Mouse (Mus musculus) C2C12 (cell line): ENCODE results near the gene Ddx50. TPM values are rescaled to one million over a fixed set of nuclear protein-coding genes. Genes with fewer than 3 reads are reported as not detected.
A peak's percentile ranks its signal among the peaks of the same experiment; 100 is the strongest.
"Not testable (repeated sequence)": the region's sequence is repeated elsewhere in the genome, so short reads cannot be mapped to it uniquely, and the experiment has no call there.

Experiments
- H3K27me3 ChIP-seq: one replicate; pipeline ENCODE4 v1.6.1; 2011; ENCODE audit not compliant: control insufficient read depth, insufficient read depth, insufficient read length
- H3K36me3 ChIP-seq: one replicate; pipeline ENCODE4 v1.6.1; 2011; ENCODE audit not compliant: control insufficient read depth, insufficient read depth
- H3K4me3 ChIP-seq: one replicate; pipeline ENCODE4 v1.5.1; 2011; ENCODE audit warnings: mild to moderate bottlenecking, control low read depth; ENCODE audit not compliant: poor library complexity, insufficient read depth, severe bottlenecking
- H3K79me2 ChIP-seq: one replicate; pipeline ENCODE4 v1.6.1; 2011; ENCODE audit not compliant: control insufficient read depth, insufficient read depth
- H3K79me3 ChIP-seq: one replicate; pipeline ENCODE4 v1.6.1; 2011; ENCODE audit warnings: low read depth, control low read depth
- H3ac ChIP-seq: one replicate; pipeline ENCODE3; 2011; ENCODE audit warnings: low read depth; ENCODE audit not compliant: control insufficient read depth, insufficient read length
- CEBPB ChIP-seq: IDR thresholded peaks from one replicate; pipeline ENCODE4 v1.6.1; 2011; ENCODE audit warnings: low read depth, mild to moderate bottlenecking, control low read depth, moderate library complexity
- CTCF ChIP-seq: IDR thresholded peaks from one replicate; pipeline ENCODE4 v1.5.1; 2011; ENCODE audit not compliant: control insufficient read depth, insufficient read depth, insufficient read length
- FOSL1 ChIP-seq: IDR thresholded peaks from one replicate; pipeline ENCODE4 v1.8.0; 2011; ENCODE audit warnings: mild to moderate bottlenecking, low read length; ENCODE audit not compliant: poor library complexity, insufficient read depth, severe bottlenecking
- MAX ChIP-seq: IDR thresholded peaks from one replicate; pipeline ENCODE4 v1.6.1; 2011; ENCODE audit warnings: mild to moderate bottlenecking, control low read depth
- MYOD1 ChIP-seq: IDR thresholded peaks from one replicate; pipeline ENCODE4 v1.6.1; 2011; ENCODE audit warnings: low read depth; ENCODE audit not compliant: control insufficient read depth, insufficient read length
- MYOG ChIP-seq: IDR thresholded peaks from one replicate; pipeline ENCODE4 v1.6.1; 2011; ENCODE audit not compliant: control insufficient read depth, insufficient read length; ENCODE audit errors: extremely low read depth
- USF1 ChIP-seq: IDR thresholded peaks from one replicate; pipeline ENCODE4 v1.6.1; 2011; ENCODE audit warnings: low read depth, mild to moderate bottlenecking, control low read depth, moderate library complexity
- polyA plus RNA-seq: library from polyadenylated mRNA; unstranded; fragments of >200 nt; fragmentation: generic; extraction: Trizol; gene quantifications from one replicate; pipeline ENCODE4 v1.2.1, GENCODE M21; 2012; ENCODE audit warnings: missing spikeins

Ddx50 gene
- polyA plus RNA-seq, 1 experiment: 19.4 TPM

DNA sequence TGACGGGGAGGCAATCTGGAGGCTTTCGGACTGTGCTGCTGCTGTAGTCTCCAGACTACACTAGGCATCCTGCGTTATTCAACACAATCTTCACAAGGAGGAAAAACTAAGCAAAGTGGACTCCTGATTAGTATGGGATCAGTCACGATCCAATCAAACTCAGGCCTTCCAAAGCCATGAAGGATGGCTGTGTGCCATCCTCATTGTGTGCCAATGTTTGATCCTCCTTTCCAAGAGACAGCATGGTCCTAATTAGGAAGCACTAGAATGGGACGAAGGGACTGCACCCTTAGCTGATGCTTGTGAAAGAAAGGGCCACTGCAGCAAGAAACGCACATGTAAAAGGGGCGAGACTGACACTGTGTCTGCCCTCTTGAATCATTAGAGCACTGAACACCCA is 58.5 kb downstream of the Ddx50 start:
- H3K79me2 ChIP-seq: peaks cover 100% of the 10 kb centered on the region
- H3K27me3 ChIP-seq: no peaks in the 10 kb centered on the region
- H3K79me3 ChIP-seq: peaks cover 54% of the 10 kb centered on the region
- no peak overlapping the region for H3K4me3 ChIP-seq
- H3ac ChIP-seq: no peak overlapping the region
- TF ChIP-seq USF1: no peak
- no peak for TF ChIP-seq CEBPB
- TF ChIP-seq MAX: no peak
- no peak for TF ChIP-seq MYOD1
- peaks cover 98% of the 10 kb centered on the region for H3K36me3 ChIP-seq

GRCm38 (mm10) chr10:62590200-62590599 is 60.8 kb downstream of the Ddx50 start:
- Histone ChIP-seq H3K79me2 (peaks cover 77% of the 10 kb centered on the region), H3ac (no peak overlapping the region), H3K4me3 (no peak overlapping the region), H3K36me3 (peaks cover 99% of the 10 kb centered on the region), H3K79me3 (peaks cover 33% of the 10 kb centered on the region), H3K27me3 (no peaks in the 10 kb centered on the region)
- TF ChIP-seq CTCF: peak; percentile 27
- TF ChIP-seq MYOD1: no peak
- no peak for TF ChIP-seq MYOG

- H3K79me3 ChIP-seq: peaks cover 21% of the 10 kb centered on the region
- H3K4me3 ChIP-seq: no peak overlapping the region
- no peaks in the 10 kb centered on the region for H3K27me3 ChIP-seq
- peaks cover 73% of the 10 kb centered on the region for H3K79me2 ChIP-seq
- H3K36me3 ChIP-seq: peaks cover 99% of the 10 kb centered on the region
- H3ac ChIP-seq: no peak overlapping the region
- TF ChIP-seq MYOG (no peak), FOSL1 (no peak), USF1 (no peak), CEBPB (no peak), MYOD1 (no peak)
Observed at GRCm38 (mm10) chr10:62588616-62589015, 62.4 kb downstream of the Ddx50 start.

GRCm38 (mm10) chr10:62583245-62583644 is 67.8 kb downstream of the Ddx50 start:
- TF ChIP-seq MYOG (no peak), FOSL1 (no peak), MYOD1 (no peak), CEBPB (no peak), CTCF (no peak), MAX (no peak), USF1 (no peak)
- Histone ChIP-seq H3K4me3 (no peak overlapping the region), H3K79me2 (peaks cover 19% of the 10 kb centered on the region), H3ac (no peak overlapping the region), H3K27me3 (no peaks in the 10 kb centered on the region), H3K79me3 (no peaks in the 10 kb centered on the region), H3K36me3 (peaks cover 90% of the 10 kb centered on the region)

DNA sequence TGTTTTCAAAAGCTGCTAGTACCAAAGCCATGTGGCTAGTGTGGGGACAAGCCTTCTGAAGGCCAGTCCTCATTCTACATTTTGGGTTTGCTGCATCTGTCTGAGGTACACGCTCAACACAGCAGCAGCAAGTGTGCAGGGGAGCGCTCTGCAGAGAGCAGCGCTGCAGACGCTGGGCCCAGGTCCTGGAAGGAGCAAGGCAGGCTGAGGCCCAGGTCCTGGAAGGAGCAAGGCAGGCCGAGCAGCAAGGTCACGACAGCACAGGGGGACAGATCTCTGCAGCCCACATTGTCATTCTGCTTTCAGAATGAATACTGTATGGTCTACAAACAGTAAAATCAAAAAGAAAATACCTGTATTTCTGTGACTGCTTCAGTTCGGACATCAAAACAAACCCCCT is 68.3 kb downstream of the Ddx50 start:
- H3K79me2 ChIP-seq: peaks cover 19% of the 10 kb centered on the region
- H3K36me3 ChIP-seq: peaks cover 84% of the 10 kb centered on the region
- peaks cover 2% of the 10 kb centered on the region for H3K79me3 ChIP-seq
- H3K4me3 ChIP-seq: no peak overlapping the region
- H3ac ChIP-seq: no peak overlapping the region
- no peak for TF ChIP-seq USF1
- no peak for TF ChIP-seq MAX
- TF ChIP-seq MYOG: no peak
- no peak for TF ChIP-seq MYOD1
- no peaks in the 10 kb centered on the region for H3K27me3 ChIP-seq

GRCm38 (mm10) chr10:62582263-62582662 is 68.8 kb downstream of the Ddx50 start:
- Histone ChIP-seq H3K79me2 (peaks cover 21% of the 10 kb centered on the region), H3ac (no peak overlapping the region), H3K79me3 (peaks cover 7% of the 10 kb centered on the region), H3K4me3 (no peak overlapping the region), H3K27me3 (no peaks in the 10 kb centered on the region), H3K36me3 (peaks cover 80% of the 10 kb centered on the region)
- TF ChIP-seq FOSL1 (no peak), MYOD1 (no peak), CTCF (no peak), MYOG (no peak), MAX (no peak), USF1 (no peak), CEBPB (no peak)

- H3K4me3 ChIP-seq, H3K27me3 ChIP-seq, H3ac ChIP-seq: not testable (repeated sequence)
- peaks cover 54% of the 10 kb centered on the region for H3K36me3 ChIP-seq
- peaks cover 30% of the 10 kb centered on the region for H3K79me2 ChIP-seq
- peaks cover 16% of the 10 kb centered on the region for H3K79me3 ChIP-seq
Observed at GRCm38 (mm10) chr10:62579129-62579528, 71.9 kb downstream of the Ddx50 start.
